Mouse (Mus musculus) forebrain, postnatal 0 days (tissue): ENCODE results near the gene Bglap3. TPM values are rescaled to one million over a fixed set of nuclear protein-coding genes. Genes with fewer than 3 reads are reported as not detected.
"Not testable (repeated sequence)": the region's sequence is repeated elsewhere in the genome, so short reads cannot be mapped to it uniquely, and the experiment has no call there.

Experiments used
- ATAC-seq: fragments of 200-750 bp; cut with Nextera tagmentation; 2 replicates; pipeline ENCODE4 v1.8.0; 2017; ENCODE audit warnings: mild to moderate bottlenecking, moderate library complexity
- DNase-seq: peaks from one replicate; pipeline ENCODE4 v3.0.0-alpha.2; 2015
- H3K27ac ChIP-seq: fragments of 300-500 bp; sonication (generic); 2 replicates; pipeline ENCODE4 v1.5.1; 2014; ENCODE audit warnings: low read depth, mild to moderate bottlenecking, antibody characterized with exemption, low read length, moderate library complexity, mixed read lengths
- H3K27me3 ChIP-seq: fragments of 300-500 bp; sonication (generic); 2 replicates; pipeline ENCODE4 v1.6.1; 2014; ENCODE audit warnings: mild to moderate bottlenecking, low read length, mixed read lengths; ENCODE audit not compliant: insufficient read depth
- H3K36me3 ChIP-seq: fragments of 300-500 bp; sonication (generic); 2 replicates; pipeline ENCODE4 v1.6.1; 2014; ENCODE audit warnings: mild to moderate bottlenecking, moderate library complexity; ENCODE audit not compliant: insufficient read depth
- H3K4me1 ChIP-seq: fragments of 300-500 bp; sonication (generic); 2 replicates; pipeline ENCODE4 v1.6.1; 2014; ENCODE audit warnings: antibody characterized with exemption; ENCODE audit not compliant: insufficient read depth
- H3K4me2 ChIP-seq: fragments of 300-500 bp; sonication (generic); 2 replicates; pipeline ENCODE4 v1.6.1; 2014; ENCODE audit warnings: low read depth, mild to moderate bottlenecking, moderate library complexity
- H3K4me3 ChIP-seq: fragments of 300-500 bp; sonication (generic); 2 replicates; pipeline ENCODE4 v1.5.1; 2014; ENCODE audit warnings: low read depth, low read length, mixed read lengths
- H3K9ac ChIP-seq: fragments of 300-500 bp; sonication (generic); 2 replicates; pipeline ENCODE4 v1.6.1; 2014; ENCODE audit warnings: mild to moderate bottlenecking
- H3K9me3 ChIP-seq: fragments of 300-500 bp; sonication (generic); 2 replicates; pipeline ENCODE4 v1.6.1; 2016; ENCODE audit warnings: low read length
- CTCF ChIP-seq: sonication (generic); IDR thresholded peaks from 2 replicates; pipeline ENCODE4 v1.5.1; 2016; ENCODE audit warnings: antibody characterized with exemption, control low read depth, low read depth
- WGBS: fragments of 180-500 bp; shearing (Covaris S2); extraction: QIAGEN DNeasy Blood & Tissue Kit; methylation state at CpG from one replicate; pipeline ENCODE4 v1.1.7; 2014; 5-methylcytosine and 5-hydroxymethylcytosine counted together
- polyA plus RNA-seq: library from polyadenylated mRNA; unstranded; fragments of >200 nt; fragmentation: Nextera tagmentation; extraction: Ambion mirVana; gene quantifications from 2 replicates; pipeline ENCODE4 v1.2.1, GENCODE M21; 2015
- total RNA-seq: library from RNA; depleted of rRNA; stranded (reverse); fragments of >200 nt; gene quantifications from 2 replicates; pipeline ENCODE4 v1.2.3, GENCODE M21; 2014; rRNA removed

The Bglap3 gene
- total RNA-seq: not detected in 2 replicates
- not detected in 2 replicates for polyA plus RNA-seq

GRCm38 (mm10) chr3:88372643-88373042, at the start of gene Bglap3:
Gene Bglap3, minus strand, starts transcription at chr3:88372743.
- H3K36me3 ChIP-seq, H3K4me1 ChIP-seq, H3K4me3 ChIP-seq, H3K9me3 ChIP-seq, DNase-seq, H3K27me3 ChIP-seq, ATAC-seq, H3K27ac ChIP-seq, H3K4me2 ChIP-seq, H3K9ac ChIP-seq: not testable (repeated sequence)
- WGBS: 95% methylated on average over 9 of the region's 9 CpGs

GRCm38 (mm10) chr3:88422020-88422720, 49.6 kb upstream of the Bglap3 start:
- H3K9me3 ChIP-seq: no peaks in the 10 kb centered on the region
- H3K4me1 ChIP-seq: peaks cover 15% of the 10 kb centered on the region
- ATAC-seq: no peak
- WGBS: 31% methylated on average over 9 of the region's 9 CpGs
- no peak overlapping the region for H3K4me3 ChIP-seq
- no peak for DNase-seq
- H3K9ac ChIP-seq: no peak overlapping the region; the same call in 1 of the 2 replicates
- no peaks in the 10 kb centered on the region for H3K27me3 ChIP-seq
- H3K27ac ChIP-seq: no peak overlapping the region
- peaks cover 37% of the 10 kb centered on the region for H3K36me3 ChIP-seq
- no peak overlapping the region for H3K4me2 ChIP-seq
- TF ChIP-seq CTCF: no peak

- no peak for TF ChIP-seq CTCF
- H3K9ac ChIP-seq: no peak overlapping the region
- no peak overlapping the region for H3K27ac ChIP-seq
- no peak overlapping the region for H3K4me3 ChIP-seq
- ATAC-seq (no peak), DNase-seq (no peak)
- H3K9me3 ChIP-seq: no peaks in the 10 kb centered on the region
- 94% methylated on average over 19 of the region's 19 CpGs for WGBS
- peaks cover 15% of the 10 kb centered on the region for H3K4me1 ChIP-seq
- peaks cover 50% of the 10 kb centered on the region for H3K36me3 ChIP-seq
- H3K4me2 ChIP-seq: no peak overlapping the region
- no peaks in the 10 kb centered on the region for H3K27me3 ChIP-seq
These were observed 48.2 kb upstream of the Bglap3 start for GRCm38 (mm10) chr3:88420771-88421170.

GRCm38 (mm10) chr3:88418016-88418415, 45.5 kb upstream of the Bglap3 start:
- Histone ChIP-seq H3K4me1 (peaks cover 6% of the 10 kb centered on the region; the same call in 1 of the 2 replicates), H3K27ac (no peak overlapping the region), H3K4me2 (no peak overlapping the region), H3K4me3 (no peak overlapping the region), H3K9me3 (no peaks in the 10 kb centered on the region), H3K9ac (no peak overlapping the region), H3K27me3 (no peaks in the 10 kb centered on the region), H3K36me3 (peaks cover 74% of the 10 kb centered on the region)
- no peak for ATAC-seq
- 87% methylated on average over 6 of the region's 6 CpGs for WGBS
- no peak for DNase-seq
- TF ChIP-seq CTCF: no peak

- H3K4me2 ChIP-seq: no peak overlapping the region
- no peaks in the 10 kb centered on the region for H3K27me3 ChIP-seq
- no peaks in the 10 kb centered on the region for H3K9me3 ChIP-seq
- no peak overlapping the region for H3K4me3 ChIP-seq
- no peak for DNase-seq
- peaks cover 1% of the 10 kb centered on the region; the same call in 1 of the 2 replicates for H3K4me1 ChIP-seq
- H3K27ac ChIP-seq: no peak overlapping the region
- WGBS: 86% methylated on average over 4 of the region's 4 CpGs
- H3K9ac ChIP-seq: no peak overlapping the region
- peaks cover 85% of the 10 kb centered on the region for H3K36me3 ChIP-seq
- TF ChIP-seq CTCF: no peak
- no peak for ATAC-seq
These were observed 43.1 kb upstream of the Bglap3 start for GRCm38 (mm10) chr3:88415668-88416067.

GRCm38 (mm10) chr3:88412636-88413035, 40.1 kb upstream of the Bglap3 start:
- H3K4me3 ChIP-seq: no peak overlapping the region
- no peaks in the 10 kb centered on the region for H3K9me3 ChIP-seq
- H3K36me3 ChIP-seq: peaks cover 59% of the 10 kb centered on the region
- H3K4me2 ChIP-seq: no peak overlapping the region
- H3K27ac ChIP-seq: no peak overlapping the region
- WGBS: 91% methylated on average over 11 of the region's 11 CpGs
- peaks cover 7% of the 10 kb centered on the region; the same call in 1 of the 2 replicates for H3K4me1 ChIP-seq
- no peaks in the 10 kb centered on the region for H3K27me3 ChIP-seq
- no peak for ATAC-seq
- no peak overlapping the region for H3K9ac ChIP-seq
- DNase-seq: no peak
- no peak for TF ChIP-seq CTCF

GRCm38 (mm10) chr3:88411681-88412080, 39.1 kb upstream of the Bglap3 start:
- no peak for TF ChIP-seq CTCF
- no peak overlapping the region for H3K4me2 ChIP-seq
- H3K9ac ChIP-seq: no peak overlapping the region
- H3K36me3 ChIP-seq: peaks cover 53% of the 10 kb centered on the region
- no peaks in the 10 kb centered on the region for H3K27me3 ChIP-seq
- DNase-seq: no peak
- ATAC-seq: no peak
- no peak overlapping the region for H3K27ac ChIP-seq
- H3K4me3 ChIP-seq: no peak overlapping the region
- 94% methylated on average over 4 of the region's 4 CpGs for WGBS
- peaks cover 7% of the 10 kb centered on the region; the same call in 1 of the 2 replicates for H3K4me1 ChIP-seq
- H3K9me3 ChIP-seq: no peaks in the 10 kb centered on the region
